Mouse (Mus musculus): Measurements from ENCODE around the gene Slc35e3.

- TF ChIP-seq CTCF (IDR thresholded peaks at IDR 0.05; ENCODE audit: low read depth, low read length) (no peak), POLR2A (IDR thresholded peaks at IDR 0.05; ENCODE audit: insufficient read depth, low read length) (no peak), EP300 (IDR thresholded peaks at IDR 0.05; ENCODE audit: insufficient read depth, low read depth, low read length) (no peak)
These were observed 1.5 kb upstream of the Slc35e3 start for GRCm38 (mm10) chr10:117747711-117748110.
